Mouse (Mus musculus) CH12.LX (cell line): ENCODE measurements at regions not wholly inside any gene's neighbourhood (a gene's known extent, or its start where the extent isn't known, plus 50 kb on each side); places are given as distances from the start of the nearest gene placed in this dataset.

Experiments used
- DNase-seq: peaks from one replicate; pipeline ENCODE4 v3.0.0-alpha.2; 2013; ENCODE audit errors: extremely low read depth
- H3K27ac ChIP-seq: 2 replicates; pipeline ENCODE4 v1.5.1; 2012; ENCODE audit warnings: low read depth, mild to moderate bottlenecking, control low read depth, moderate library complexity; ENCODE audit not compliant: insufficient read depth
- H3K27me3 ChIP-seq: replicated peaks from 2 replicates; pipeline ENCODE3; 2012; ENCODE audit warnings: inconsistent platforms
- H3K36me3 ChIP-seq, 2 experiments: replicated peaks in 1 of 2; 2 replicates each; pipeline versions ENCODE3 to v1.6.1; 2012; ENCODE audit warnings: inconsistent platforms in 1 of 2, low read length in 1 of 2, mild to moderate bottlenecking in 1 of 2, mixed read lengths in 1 of 2, moderate library complexity in 1 of 2; ENCODE audit not compliant: control insufficient read depth in 1 of 2, insufficient read depth in 1 of 2
- H3K4me1 ChIP-seq, 2 experiments: 2 replicates each; pipeline ENCODE4 v1.6.1; 2012; ENCODE audit warnings: inconsistent platforms in 1 of 2, moderate library complexity in 1 of 2; ENCODE audit not compliant: insufficient read depth in 2 of 2, control insufficient read depth in 1 of 2
- H3K4me2 ChIP-seq: 2 replicates; pipeline ENCODE4 v1.6.1; 2012; ENCODE audit warnings: low read depth, mild to moderate bottlenecking, control low read depth; ENCODE audit not compliant: poor library complexity, insufficient read depth, severe bottlenecking
- H3K4me3 ChIP-seq, 3 experiments: fragments of 150-350 bp in 1 of 3; sonication (generic) in 1 of 3; replicated peaks in 1 of 3; 2 replicates each; pipeline versions ENCODE3 to v1.5.1; 2011 to 2012; ENCODE audit warnings: low read depth in 2 of 3, low read length in 2 of 3, mild to moderate bottlenecking in 2 of 3, moderate library complexity in 2 of 3, control low read depth in 1 of 3, improper control_type of control experiment in 1 of 3, inconsistent platforms in 1 of 3, mixed read lengths in 1 of 3; ENCODE audit not compliant: poor library complexity in 1 of 3
- H3K79me2 ChIP-seq: replicated peaks from 2 replicates; pipeline ENCODE4 v1.6.1; 2012; ENCODE audit warnings: mild to moderate bottlenecking, moderate library complexity; ENCODE audit not compliant: control insufficient read depth, poor library complexity, insufficient read depth, severe bottlenecking; ENCODE audit errors: extremely low read depth
- H3K9ac ChIP-seq: 2 replicates; pipeline ENCODE4 v1.6.1; 2012; ENCODE audit warnings: low read depth, mild to moderate bottlenecking, control low read depth, moderate library complexity; ENCODE audit not compliant: insufficient read depth
- H3K9me3 ChIP-seq: replicated peaks from 2 replicates; pipeline ENCODE3; 2012; ENCODE audit warnings: low read length, inconsistent platforms, mixed read lengths
- BHLHE40 ChIP-seq: IDR thresholded peaks from 2 replicates; pipeline ENCODE4 v1.6.1; 2011; ENCODE audit warnings: mild to moderate bottlenecking, low read depth, low read length, improper control_type of control experiment
- CHD1 ChIP-seq: IDR thresholded peaks from 2 replicates; pipeline ENCODE4 v1.6.1; 2012; ENCODE audit warnings: low read depth, low read length, improper control_type of control experiment, inconsistent platforms
- CTCF ChIP-seq, 2 experiments: IDR thresholded peaks in 1 of 2; conservative IDR thresholded peaks in 1 of 2; 2 replicates each; pipeline ENCODE4 v1.5.1; 2011 to 2012; ENCODE audit warnings: low read depth in 2 of 2, low read length in 2 of 2, improper control_type of control experiment in 1 of 2, inconsistent platforms in 1 of 2, mild to moderate bottlenecking in 1 of 2, moderate library complexity in 1 of 2
- E2F4 ChIP-seq: IDR thresholded peaks from 2 replicates; pipeline ENCODE4 v1.6.1; 2011; ENCODE audit warnings: low read depth, low read length, improper control_type of control experiment; ENCODE audit not compliant: insufficient replicate concordance
- EP300 ChIP-seq: IDR thresholded peaks from 2 replicates; pipeline ENCODE4 v1.6.1; 2011; ENCODE audit warnings: low read length, improper control_type of control experiment
- GABPA ChIP-seq: IDR thresholded peaks from 2 replicates; pipeline ENCODE4 v1.6.1; 2012; ENCODE audit warnings: low read depth, low read length, improper control_type of control experiment, inconsistent platforms; ENCODE audit not compliant: insufficient replicate concordance
- HCFC1 ChIP-seq: IDR thresholded peaks from 2 replicates; pipeline ENCODE4 v1.6.1; 2012; ENCODE audit warnings: low read depth, mild to moderate bottlenecking, inconsistent platforms, low read length, improper control_type of control experiment
- JUN ChIP-seq: IDR thresholded peaks from 2 replicates; pipeline ENCODE4 v1.6.1; 2011; ENCODE audit warnings: low read depth, mild to moderate bottlenecking, low read length, improper control_type of control experiment, moderate library complexity; ENCODE audit not compliant: insufficient read depth
- JUND ChIP-seq: conservative IDR thresholded peaks from 2 replicates; pipeline ENCODE4 v1.6.1; 2011; ENCODE audit warnings: low read depth, low read length, improper control_type of control experiment
- KAT2A ChIP-seq: IDR thresholded peaks from 2 replicates; pipeline ENCODE4 v1.6.1; 2012; ENCODE audit warnings: low read length, improper control_type of control experiment, inconsistent platforms; ENCODE audit not compliant: insufficient replicate concordance
- MAZ ChIP-seq: IDR thresholded peaks from 2 replicates; pipeline ENCODE4 v1.6.1; 2012; ENCODE audit warnings: low read depth, mild to moderate bottlenecking, inconsistent platforms, low read length, improper control_type of control experiment, moderate library complexity
- MXI1 ChIP-seq: IDR thresholded peaks from 2 replicates; pipeline ENCODE4 v1.6.1; 2011; ENCODE audit warnings: mild to moderate bottlenecking, low read depth, low read length, improper control_type of control experiment
- NELFE ChIP-seq: IDR thresholded peaks from 2 replicates; pipeline ENCODE4 v1.6.1; 2011; ENCODE audit warnings: low read depth, low read length, improper control_type of control experiment
- NRF1 ChIP-seq: IDR thresholded peaks from 2 replicates; pipeline ENCODE4 v1.6.1; 2014; ENCODE audit warnings: low read depth, mild to moderate bottlenecking, inconsistent platforms, low read length, improper control_type of control experiment, moderate library complexity
- PAX5 ChIP-seq: IDR thresholded peaks from 2 replicates; pipeline ENCODE4 v1.6.1; 2012; ENCODE audit warnings: low read length, inconsistent platforms, mixed read lengths
- POLR2A ChIP-seq: IDR thresholded peaks from 2 replicates; pipeline ENCODE4 v1.6.1; 2011; ENCODE audit warnings: low read depth, mild to moderate bottlenecking, improper control_type of control experiment, low read length
- POLR2AphosphoS2 ChIP-seq: IDR thresholded peaks from 2 replicates; pipeline ENCODE4 v1.6.1; 2011; ENCODE audit warnings: low read depth, low read length, improper control_type of control experiment
- RAD21 ChIP-seq: IDR thresholded peaks from 2 replicates; pipeline ENCODE4 v1.6.1; 2011; ENCODE audit warnings: low read depth, mild to moderate bottlenecking, low read length, improper control_type of control experiment, moderate library complexity
- TBP ChIP-seq: conservative IDR thresholded peaks from 2 replicates; pipeline ENCODE4 v1.6.1; 2011; ENCODE audit warnings: low read depth, low read length, improper control_type of control experiment
- UBTF ChIP-seq: IDR thresholded peaks from 2 replicates; pipeline ENCODE4 v1.6.1; 2012; ENCODE audit warnings: low read depth, mild to moderate bottlenecking, inconsistent platforms, low read length, improper control_type of control experiment, moderate library complexity
- ZC3H11A ChIP-seq: IDR thresholded peaks from 2 replicates; pipeline ENCODE4 v1.6.1; 2012; ENCODE audit warnings: low read depth, mild to moderate bottlenecking, inconsistent platforms, low read length, improper control_type of control experiment
- ZNF384 ChIP-seq: IDR thresholded peaks from 2 replicates; pipeline ENCODE4 v1.6.1; 2012; ENCODE audit warnings: low read depth, low read length, improper control_type of control experiment, inconsistent platforms
- dilution Hi-C: fragments of 300-500 bp; cut with MboI; formaldehyde crosslinking; loops from 2 replicates; pipeline ENCODE4 v1.14.3; 2020; ENCODE audit warnings: low sequenced_read_pairs; ENCODE audit not compliant: extremely low pct_unique_long_range_greater_than_20kb, extremely low pct_ligation_motif_present
- in situ Hi-C: fragments of 300-500 bp; cut with MboI; formaldehyde crosslinking; loops from 3 replicates; pipeline ENCODE4 v1.14.3; 2019; ENCODE audit warnings: low sequenced_read_pairs, low pct_ligation_motif_present, low pct_unique_long_range_greater_than_20kb, mixed read lengths

DNA sequence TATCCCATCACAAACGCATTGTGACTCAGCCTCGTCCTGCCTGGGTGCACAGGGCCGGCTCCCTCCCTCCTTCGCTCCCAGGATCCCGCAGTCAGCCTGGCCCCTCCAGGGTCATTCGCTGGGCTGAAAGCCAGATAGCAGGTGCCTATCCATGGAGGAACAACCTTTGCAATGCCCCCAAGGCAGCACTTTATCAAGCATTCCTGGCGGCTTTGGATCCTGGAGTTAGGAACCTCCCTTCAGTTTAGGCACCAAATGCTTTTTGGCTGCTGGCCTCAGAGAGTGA lies 143.9 kb upstream of the Gli2 start:
- DNase-seq: no peak
- TF ChIP-seq JUN: no peak
- TF ChIP-seq CTCF (conservative IDR thresholded peaks at IDR 0.05 in 1 of 2, IDR thresholded peaks at IDR 0.05 in 1 of 2; ENCODE audit: low read depth in 2 of 2, low read length in 2 of 2): no peak
- no peak for TF ChIP-seq POLR2AphosphoS2
- no peak for TF ChIP-seq BHLHE40
- no peak for TF ChIP-seq E2F4
- TF ChIP-seq RAD21: no peak
- TF ChIP-seq CHD1: no peak
- TF ChIP-seq EP300: no peak
- TF ChIP-seq TBP: no peak
- no peak for TF ChIP-seq ZC3H11A
- no peak for TF ChIP-seq UBTF
- no peak for TF ChIP-seq HCFC1
- TF ChIP-seq MAZ: no peak
- no peak for TF ChIP-seq NELFE
- TF ChIP-seq MXI1: no peak
- no peak for TF ChIP-seq PAX5
- no peak for TF ChIP-seq NRF1
- TF ChIP-seq JUND: no peak
- TF ChIP-seq POLR2A: no peak
- H3K4me2 ChIP-seq: no peak overlapping the region

DNA sequence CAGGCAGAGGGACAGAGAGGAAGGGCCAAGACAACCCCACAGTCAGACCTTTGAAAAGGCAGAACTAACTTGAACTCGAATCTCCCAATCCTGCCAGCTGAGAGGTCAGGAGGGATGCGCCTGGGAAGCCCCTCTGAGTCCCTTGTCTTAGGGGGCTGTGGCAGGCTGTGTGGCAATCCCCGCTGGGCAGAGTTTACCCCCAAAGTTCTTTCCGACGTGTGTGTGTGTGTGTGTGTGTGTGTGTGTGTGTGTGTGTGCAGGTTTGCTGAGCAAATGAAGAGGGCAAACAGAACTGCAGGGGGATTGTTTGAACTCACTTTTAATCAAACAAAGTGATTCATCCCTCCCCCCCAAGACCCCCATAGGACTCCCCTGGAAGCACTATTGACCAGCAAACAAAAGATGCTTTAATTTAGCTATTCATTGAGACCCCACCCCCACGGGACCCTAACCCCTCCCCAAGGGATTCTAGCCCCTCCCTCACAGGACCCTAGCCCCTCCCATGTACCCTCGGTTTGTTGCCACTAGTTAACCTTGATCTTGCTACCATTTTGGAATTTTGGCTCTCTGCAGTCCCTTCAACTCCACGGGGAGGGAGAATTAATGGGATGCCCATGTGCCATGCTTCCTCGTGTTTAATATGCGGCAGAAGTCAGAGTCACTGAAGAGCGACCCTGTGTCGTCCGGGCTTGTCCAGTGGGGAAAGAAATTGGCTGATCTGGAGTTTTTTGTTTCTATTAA lies 143.4 kb upstream of the Gli2 start:
- Histone ChIP-seq H3K9ac (no peak overlapping the region), H3K4me2 (no peak overlapping the region), H3K9me3 (peaks cover 93% of the 10 kb centered on the region), H3K4me3 (no peak overlapping the region), H3K27me3 (no peaks in the 10 kb centered on the region), H3K27ac (no peak overlapping the region), H3K4me1 (no peaks in the 10 kb centered on the region), H3K79me2 (no peaks in the 10 kb centered on the region)
- dilution Hi-C loops: no loop called here
- DNase-seq: no peak
- in situ Hi-C loops: no loop called here
- TF ChIP-seq ZNF384 (no peak), HCFC1 (no peak), KAT2A (no peak), GABPA (no peak)
- TF ChIP-seq, all 38 proteins: peak for 0
- no peaks in the 10 kb centered on the region for H3K36me3 ChIP-seq

More for the DNA sequence above, 143.9 kb upstream of the Gli2 start:
- H3K9ac ChIP-seq: no peak overlapping the region
- H3K79me2 ChIP-seq: no peaks in the 10 kb centered on the region
- H3K27ac ChIP-seq: no peak overlapping the region
- peaks cover 94% of the 10 kb centered on the region for H3K9me3 ChIP-seq
- no peaks in the 10 kb centered on the region for H3K27me3 ChIP-seq
- no peak overlapping the region for H3K4me3 ChIP-seq
- dilution Hi-C loops (no loop called here), in situ Hi-C loops (no loop called here)
- H3K4me1 ChIP-seq: no peaks in the 10 kb centered on the region
- no peaks in the 10 kb centered on the region for H3K36me3 ChIP-seq
